Mouse (Mus musculus): ENCODE measurements around the gene Ppp3r1. TPM values are rescaled to one million over a fixed set of nuclear protein-coding genes. Genes with fewer than 3 reads are reported as not detected.

Ppp3r1 gene
- polyA plus RNA-seq, 1 experiment from 2014 or later = 149 TPM

- ATAC-seq = no peak
- H3K27ac ChIP-seq = no peak overlapping the region
- H3K36me3 ChIP-seq = peaks cover 4% of the 10 kb centered on the region; the same call in 1 of the 2 replicates
- H3K4me3 ChIP-seq (replicated peaks) = no peak overlapping the region
- H3K9me3 ChIP-seq = peaks cover 6% of the 10 kb centered on the region; the same call in 1 of the 2 replicates
- no peak overlapping the region for H3K4me2 ChIP-seq (replicated peaks)
- WGBS = 97% methylated on average over 4 of the region's 4 CpGs
- no peaks in the 10 kb centered on the region for H3K27me3 ChIP-seq
- H3K9ac ChIP-seq (replicated peaks) = no peak overlapping the region
- peaks cover 10% of the 10 kb centered on the region; the same call in 1 of the 2 replicates for H3K4me1 ChIP-seq (replicated peaks)
Observed at GRCm38 (mm10) chr11:17172300-17172699, 13.2 kb downstream of the Ppp3r1 start.

GRCm38 (mm10) chr11:17176638-17177037 is 17.6 kb downstream of the Ppp3r1 start:
- WGBS = 96% methylated on average over 1 of the region's 1 CpGs
- no peak for ATAC-seq
- H3K9me3 ChIP-seq = peaks cover 6% of the 10 kb centered on the region; the same call in 1 of the 2 replicates
- H3K27ac ChIP-seq = no peak overlapping the region
- peaks cover 4% of the 10 kb centered on the region; the same call in 1 of the 2 replicates for H3K36me3 ChIP-seq
- H3K4me1 ChIP-seq (replicated peaks) = peaks cover 7% of the 10 kb centered on the region; the same call in 1 of the 2 replicates
- H3K9ac ChIP-seq (replicated peaks) = no peak overlapping the region
- no peaks in the 10 kb centered on the region for H3K27me3 ChIP-seq
- H3K4me3 ChIP-seq (replicated peaks) = no peak overlapping the region
- H3K4me2 ChIP-seq (replicated peaks) = no peak overlapping the region

DNA sequence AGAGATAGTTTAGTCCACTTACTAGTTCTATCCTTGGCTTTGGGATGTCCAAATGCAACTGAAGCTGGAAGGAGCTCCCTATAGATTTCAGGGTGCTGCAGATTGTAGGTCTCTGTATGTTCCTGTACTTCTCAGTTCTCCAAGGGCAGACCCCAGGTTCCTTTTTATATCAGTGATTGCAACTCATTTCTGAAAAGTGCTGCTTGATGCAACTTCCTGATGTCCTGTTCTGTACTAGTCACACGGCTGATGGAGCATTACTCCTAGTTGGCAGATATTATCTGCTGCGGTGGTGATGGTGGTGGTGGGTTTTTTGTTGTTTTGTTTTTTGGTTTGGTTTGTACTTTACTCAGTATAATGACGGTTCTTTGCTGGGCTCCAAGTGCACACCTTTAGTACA is 21.7 kb downstream of the Ppp3r1 start:
- no peak for ATAC-seq
- Histone ChIP-seq H3K27me3 (no peaks in the 10 kb centered on the region), H3K9ac (replicated peaks) (no peak overlapping the region), H3K9me3 (no peaks in the 10 kb centered on the region), H3K4me3 (replicated peaks) (no peak overlapping the region), H3K4me1 (replicated peaks) (peaks cover 8% of the 10 kb centered on the region; the same call in 1 of the 2 replicates), H3K36me3 (0 out of 2 replicates have a peak, but pooled peaks cover 3% of the 10 kb centered on the region), H3K4me2 (replicated peaks) (no peak overlapping the region), H3K27ac (no peak overlapping the region)
- WGBS = 93% methylated on average over 3 of the region's 3 CpGs

- Histone ChIP-seq H3K4me2 (replicated peaks) (no peak within 1 kb of the TSS), H3K4me1 (replicated peaks) (peaks cover 8% of the 10 kb centered on the region; the same call in 1 of the 2 replicates), H3K27me3 (no peaks in the 10 kb centered on the region), H3K4me3 (replicated peaks) (no peak within 1 kb of the TSS), H3K27ac (no peak within 1 kb of the TSS), H3K9me3 (no peaks in the 10 kb centered on the region), H3K36me3 (0 out of 2 replicates have a peak, but pooled peaks cover 3% of the 10 kb centered on the region), H3K9ac (replicated peaks) (no peak within 1 kb of the TSS)
- 75% methylated on average over 3 of the region's 3 CpGs for WGBS
- ATAC-seq = no peak
Observed at GRCm38 (mm10) chr11:17181807-17182206, 22.7 kb downstream of the Ppp3r1 start, which contains the start of gene Wdr92. TSS of gene Wdr92 (plus strand) at chr11:17182107.

- 0 out of 2 replicates have a peak, but pooled peaks cover 3% of the 10 kb centered on the region for H3K36me3 ChIP-seq
- H3K4me3 ChIP-seq (replicated peaks) = no peak overlapping the region
- no peaks in the 10 kb centered on the region for H3K9me3 ChIP-seq
- 90% methylated on average over 2 of the region's 2 CpGs for WGBS
- no peak for ATAC-seq
- no peak overlapping the region for H3K27ac ChIP-seq
- no peaks in the 10 kb centered on the region for H3K27me3 ChIP-seq
- no peak overlapping the region for H3K9ac ChIP-seq (replicated peaks)
- H3K4me1 ChIP-seq (replicated peaks) = peaks cover 8% of the 10 kb centered on the region; the same call in 1 of the 2 replicates
- H3K4me2 ChIP-seq (replicated peaks) = no peak overlapping the region
Observed at GRCm38 (mm10) chr11:17183165-17183564, 24.1 kb downstream of the Ppp3r1 start.

DNA sequence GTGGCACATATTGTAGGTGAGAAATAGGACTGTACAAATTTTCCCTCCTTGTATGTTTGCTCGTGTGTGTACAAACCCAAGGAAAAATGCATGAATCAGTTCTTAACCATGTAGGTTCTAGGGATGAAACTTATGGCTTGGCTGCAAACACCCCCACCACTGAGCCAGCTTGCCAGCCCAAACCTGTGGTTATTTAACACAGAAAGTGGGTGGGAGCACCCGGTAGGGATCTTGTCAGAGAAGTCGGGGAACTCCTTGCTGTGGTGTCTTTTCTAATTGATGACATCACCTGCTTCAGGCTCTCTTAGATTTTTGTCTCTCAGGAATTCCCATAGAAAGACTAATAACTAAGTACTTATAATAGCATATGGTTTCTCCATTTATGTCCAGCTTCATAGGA is 28.6 kb downstream of the Ppp3r1 start:
- H3K27ac ChIP-seq = no peak overlapping the region
- ATAC-seq = no peak
- no peaks in the 10 kb centered on the region for H3K27me3 ChIP-seq
- H3K4me1 ChIP-seq (replicated peaks) = peaks cover 13% of the 10 kb centered on the region
- H3K4me2 ChIP-seq (replicated peaks) = no peak overlapping the region
- WGBS = 87% methylated on average over 3 of the region's 3 CpGs
- H3K36me3 ChIP-seq = 0 out of 2 replicates have a peak, but pooled peaks cover 3% of the 10 kb centered on the region
- H3K4me3 ChIP-seq (replicated peaks) = no peak overlapping the region
- H3K9ac ChIP-seq (replicated peaks) = no peak overlapping the region
- H3K9me3 ChIP-seq = no peaks in the 10 kb centered on the region

DNA sequence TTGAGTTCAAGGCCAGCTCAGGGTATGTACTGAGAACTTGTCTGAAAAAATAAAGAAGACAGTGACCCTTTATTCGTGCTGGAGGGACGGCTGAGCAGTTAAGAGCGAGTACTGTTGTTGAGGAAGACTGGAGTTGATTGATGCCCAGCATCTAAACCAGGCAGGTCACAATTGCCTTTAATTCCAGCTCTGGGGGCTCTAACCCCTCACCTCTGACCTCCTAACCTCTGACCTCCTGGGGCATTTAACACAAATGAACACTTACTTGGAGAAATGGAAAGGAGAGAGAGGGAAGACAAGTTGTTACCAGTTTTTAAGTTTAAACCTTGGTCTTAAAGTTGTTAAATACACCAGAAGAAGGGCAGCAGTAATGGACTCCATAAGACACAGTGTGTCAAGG is 29.7 kb downstream of the Ppp3r1 start:
- Histone ChIP-seq H3K4me2 (replicated peaks) (no peak overlapping the region), H3K9ac (replicated peaks) (no peak overlapping the region), H3K27me3 (no peaks in the 10 kb centered on the region), H3K27ac (no peak overlapping the region), H3K36me3 (no peaks in the 10 kb centered on the region), H3K9me3 (no peaks in the 10 kb centered on the region), H3K4me1 (replicated peaks) (peaks cover 14% of the 10 kb centered on the region), H3K4me3 (replicated peaks) (no peak overlapping the region)
- WGBS = 39% methylated on average over 3 of the region's 3 CpGs
- no peak for ATAC-seq

- ATAC-seq = peak; percentile 69; the same call in 1 of the 2 replicates
Observed at GRCm38 (mm10) chr11:17192151-17192844, 33.2 kb downstream of the Ppp3r1 start.

GRCm38 (mm10) chr11:17199170-17199569 is 40.1 kb downstream of the Ppp3r1 start:
- H3K9me3 ChIP-seq = no peaks in the 10 kb centered on the region
- 97% methylated on average over 5 of the region's 5 CpGs for WGBS

More at GRCm38 (mm10) chr11:17192151-17192844, 33.2 kb downstream of the Ppp3r1 start:
- peaks cover 14% of the 10 kb centered on the region for H3K4me1 ChIP-seq (replicated peaks)
- H3K9me3 ChIP-seq = no peaks in the 10 kb centered on the region
- no peak overlapping the region for H3K4me3 ChIP-seq (replicated peaks)
- WGBS = 46% methylated on average over 9 of the region's 9 CpGs
- H3K27me3 ChIP-seq = no peaks in the 10 kb centered on the region
- H3K9ac ChIP-seq (replicated peaks) = no peak overlapping the region
- peaks cover 32% of the 10 kb centered on the region for H3K36me3 ChIP-seq
- H3K4me2 ChIP-seq (replicated peaks) = no peak overlapping the region
- no peak overlapping the region for H3K27ac ChIP-seq

DNA sequence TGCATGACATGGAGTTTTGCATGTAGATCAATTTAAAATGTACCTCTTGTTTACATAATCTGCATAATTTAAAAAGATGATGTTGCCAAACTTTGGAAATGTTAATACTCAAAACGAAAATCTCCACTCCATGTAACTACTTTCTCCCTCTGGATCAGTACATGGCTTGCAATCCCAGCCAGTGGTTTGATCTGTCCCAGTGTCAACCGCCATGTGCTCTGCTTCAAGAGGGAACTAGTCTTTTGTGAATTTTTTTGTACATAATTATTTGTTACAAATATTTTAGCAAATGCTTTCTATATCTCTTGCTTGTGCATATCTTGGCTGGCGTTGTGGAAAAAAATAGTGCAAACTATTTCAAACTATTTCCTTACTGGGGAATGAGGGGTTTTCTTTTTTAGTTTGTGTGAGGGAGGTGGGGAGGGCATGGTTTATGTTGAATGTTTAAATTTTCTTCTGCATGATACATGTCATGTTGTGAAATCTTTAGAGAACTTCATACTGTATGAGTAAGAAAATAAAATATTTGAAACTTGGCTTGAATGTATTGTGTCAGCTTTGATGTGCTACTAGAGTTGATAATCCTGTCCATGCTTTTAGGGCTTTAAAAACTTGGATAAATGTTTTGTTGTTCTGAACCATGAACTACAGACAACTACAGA is 40.9 kb downstream of the Ppp3r1 start:
- H3K27ac ChIP-seq = no peak overlapping the region
- H3K4me2 ChIP-seq (replicated peaks) = no peak overlapping the region
- no peaks in the 10 kb centered on the region for H3K9me3 ChIP-seq
- H3K4me3 ChIP-seq (replicated peaks) = no peak overlapping the region
- H3K9ac ChIP-seq (replicated peaks) = no peak overlapping the region
- H3K4me1 ChIP-seq (replicated peaks) = no peaks in the 10 kb centered on the region
- no peaks in the 10 kb centered on the region for H3K27me3 ChIP-seq
- 97% methylated on average over 3 of the region's 3 CpGs for WGBS
- peaks cover 68% of the 10 kb centered on the region for H3K36me3 ChIP-seq
- no peak for ATAC-seq

More at GRCm38 (mm10) chr11:17199170-17199569, 40.1 kb downstream of the Ppp3r1 start:
- H3K27me3 ChIP-seq = no peaks in the 10 kb centered on the region
- peaks cover 76% of the 10 kb centered on the region for H3K36me3 ChIP-seq
- no peak overlapping the region for H3K4me3 ChIP-seq (replicated peaks)
- no peak overlapping the region for H3K27ac ChIP-seq
- ATAC-seq = no peak
- no peak overlapping the region for H3K4me2 ChIP-seq (replicated peaks)
- H3K4me1 ChIP-seq (replicated peaks) = no peaks in the 10 kb centered on the region
- H3K9ac ChIP-seq (replicated peaks) = no peak overlapping the region

- Histone ChIP-seq H3K27ac (no peak overlapping the region), H3K4me1 (replicated peaks) (no peaks in the 10 kb centered on the region), H3K27me3 (no peaks in the 10 kb centered on the region), H3K4me2 (replicated peaks) (no peak overlapping the region), H3K36me3 (peaks cover 59% of the 10 kb centered on the region), H3K9me3 (no peaks in the 10 kb centered on the region), H3K9ac (replicated peaks) (no peak overlapping the region), H3K4me3 (replicated peaks) (no peak overlapping the region)
- ATAC-seq = no peak
- WGBS = 94% methylated on average over 4 of the region's 4 CpGs
Observed at GRCm38 (mm10) chr11:17200936-17201335, 41.9 kb downstream of the Ppp3r1 start.

- H3K4me2 ChIP-seq (replicated peaks) = no peak overlapping the region
- H3K9me3 ChIP-seq = no peaks in the 10 kb centered on the region
- H3K4me3 ChIP-seq (replicated peaks) = no peak overlapping the region
- no peaks in the 10 kb centered on the region for H3K27me3 ChIP-seq
- H3K27ac ChIP-seq = no peak overlapping the region
- WGBS = 88% methylated on average over 6 of the region's 6 CpGs
- no peak overlapping the region for H3K9ac ChIP-seq (replicated peaks)
- peak; percentile 20; the same call in 1 of the 2 replicates for ATAC-seq
- H3K36me3 ChIP-seq = peaks cover 56% of the 10 kb centered on the region
- no peaks in the 10 kb centered on the region for H3K4me1 ChIP-seq (replicated peaks)
Observed at GRCm38 (mm10) chr11:17202481-17202880, 43.4 kb downstream of the Ppp3r1 start.
